Mouse (Mus musculus) megakaryocyte, embryonic 14.5 days (primary cell): Measurements from ENCODE around the gene Prpf40b. TPM values are rescaled to one million over a fixed set of nuclear protein-coding genes. Genes with fewer than 3 reads are reported as not detected.

ENCODE experiments used
- H3K27me3 ChIP-seq: replicated peaks from 2 replicates; pipeline ENCODE3; 2012; ENCODE audit warnings: inconsistent platforms
- H3K36me3 ChIP-seq: replicated peaks from 2 replicates; pipeline ENCODE3; 2012; ENCODE audit warnings: low read length, inconsistent platforms, mixed read lengths
- H3K4me1 ChIP-seq: 2 replicates; pipeline ENCODE4 v1.6.1; 2012; ENCODE audit warnings: inconsistent platforms
- H3K4me3 ChIP-seq: replicated peaks from 2 replicates; pipeline ENCODE3; 2012; ENCODE audit warnings: moderate library complexity, mild to moderate bottlenecking, inconsistent platforms
- H3K9me3 ChIP-seq: 2 replicates; pipeline ENCODE4 v1.6.1; 2012; ENCODE audit warnings: inconsistent platforms
- FLI1 ChIP-seq: IDR thresholded peaks from 2 replicates; pipeline ENCODE4 v1.6.1; 2012; ENCODE audit warnings: low read length, inconsistent platforms, mixed read lengths
- GATA1 ChIP-seq: IDR thresholded peaks from 3 replicates; pipeline ENCODE4 v1.6.1; 2012; ENCODE audit warnings: mixed read lengths, low read length, inconsistent platforms, borderline replicate concordance
- polyA plus RNA-seq: library from polyadenylated mRNA; stranded (reverse); fragments of >175 nt; gene quantifications from 2 replicates; pipeline ENCODE4 v1.2.3, GENCODE M21; 2012; ENCODE audit warnings: low replicate concordance; ENCODE audit not compliant: insufficient read depth

Prpf40b gene
- polyA plus RNA-seq, 1 experiment = 14.7 TPM

DNA sequence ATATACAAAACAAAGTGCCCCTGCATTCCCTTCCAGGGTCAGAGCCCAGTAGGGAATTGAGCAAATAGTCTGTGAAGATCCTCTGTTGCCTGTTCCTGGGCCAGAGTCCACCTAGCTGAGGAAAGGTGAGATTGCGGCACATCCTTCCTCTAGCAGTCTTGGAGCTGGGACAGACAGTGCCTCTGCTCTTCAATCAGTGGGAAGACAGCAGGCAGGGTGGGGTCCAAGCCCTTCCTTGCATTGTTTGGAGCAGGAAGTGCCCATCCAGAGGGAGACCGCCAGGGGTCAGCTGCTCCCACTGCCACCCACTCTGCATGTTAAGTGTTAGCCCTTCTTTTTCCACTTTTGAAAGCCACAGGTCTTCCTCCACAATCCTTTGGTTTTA, 22.4 kb downstream of the Prpf40b start:
- TF ChIP-seq FLI1 (no peak), GATA1 (no peak)
- Histone ChIP-seq H3K9me3 (no peaks in the 10 kb centered on the region), H3K4me1 (peaks cover 60% of the 10 kb centered on the region), H3K36me3 (peaks cover 84% of the 10 kb centered on the region), H3K4me3 (peak overlapping the region; percentile 28), H3K27me3 (no peaks in the 10 kb centered on the region)

GRCm38 (mm10) chr15:99318071-99318470, 23.2 kb downstream of the Prpf40b start:
- peaks cover 56% of the 10 kb centered on the region for H3K4me1 ChIP-seq
- TF ChIP-seq GATA1 = no peak
- TF ChIP-seq FLI1 = no peak
- H3K9me3 ChIP-seq = no peaks in the 10 kb centered on the region
- H3K4me3 ChIP-seq = no peak overlapping the region
- H3K27me3 ChIP-seq = no peaks in the 10 kb centered on the region
- H3K36me3 ChIP-seq = peaks cover 90% of the 10 kb centered on the region

DNA sequence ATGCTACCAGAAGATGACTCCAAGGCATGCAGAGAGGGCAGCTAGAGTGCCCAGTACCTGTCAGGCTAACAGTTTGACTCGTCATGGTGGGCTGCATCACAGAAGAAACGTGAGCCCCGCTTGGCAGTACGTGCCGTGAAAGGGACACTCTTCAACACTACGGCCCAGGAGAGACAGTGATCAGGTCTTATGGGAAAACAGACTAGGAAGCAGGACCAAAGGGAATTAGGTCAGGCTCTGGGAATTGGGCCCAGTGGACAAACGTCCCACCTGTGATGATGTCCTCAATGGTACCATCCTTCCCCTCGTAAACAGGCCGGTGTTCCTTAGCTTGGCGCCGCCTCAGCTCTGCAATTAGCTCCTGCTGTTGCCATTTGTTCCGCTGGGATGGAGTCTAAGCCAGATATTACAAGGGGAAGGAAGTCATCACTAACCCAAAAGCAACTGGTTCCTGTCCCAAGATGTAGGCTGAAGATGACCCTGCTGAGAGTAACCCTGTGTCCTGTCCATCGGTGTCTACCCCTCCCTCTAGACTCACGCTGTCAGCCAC, 24.0 kb downstream of the Prpf40b start:
- peak overlapping the region; percentile 54 for H3K4me3 ChIP-seq
- H3K9me3 ChIP-seq = no peaks in the 10 kb centered on the region
- H3K27me3 ChIP-seq = no peaks in the 10 kb centered on the region
- TF ChIP-seq FLI1 (no peak), GATA1 (no peak)
- H3K4me1 ChIP-seq = peaks cover 48% of the 10 kb centered on the region
- H3K36me3 ChIP-seq = peaks cover 99% of the 10 kb centered on the region

GRCm38 (mm10) chr15:99319411-99319871, 24.6 kb downstream of the Prpf40b start:
- no peaks in the 10 kb centered on the region for H3K27me3 ChIP-seq
- no peaks in the 10 kb centered on the region for H3K9me3 ChIP-seq
- peaks cover 47% of the 10 kb centered on the region for H3K4me1 ChIP-seq
- peaks cover 99% of the 10 kb centered on the region for H3K36me3 ChIP-seq
- TF ChIP-seq FLI1 (no peak), GATA1 (no peak)
- H3K4me3 ChIP-seq = peak overlapping the region; percentile 54

- Histone ChIP-seq H3K4me1 (peaks cover 47% of the 10 kb centered on the region), H3K9me3 (no peaks in the 10 kb centered on the region), H3K36me3 (peaks cover 99% of the 10 kb centered on the region), H3K4me3 (no peak overlapping the region), H3K27me3 (no peaks in the 10 kb centered on the region)
- TF ChIP-seq GATA1 (no peak), FLI1 (no peak)
Measured at GRCm38 (mm10) chr15:99320168-99320674, 25.3 kb downstream of the Prpf40b start.

- Histone ChIP-seq H3K9me3 (no peaks in the 10 kb centered on the region), H3K4me3 (no peak overlapping the region), H3K27me3 (no peaks in the 10 kb centered on the region), H3K4me1 (peaks cover 47% of the 10 kb centered on the region), H3K36me3 (peaks cover 99% of the 10 kb centered on the region)
- TF ChIP-seq GATA1 = no peak
- TF ChIP-seq FLI1 = no peak
Measured at GRCm38 (mm10) chr15:99320978-99321377, 26.1 kb downstream of the Prpf40b start.

DNA sequence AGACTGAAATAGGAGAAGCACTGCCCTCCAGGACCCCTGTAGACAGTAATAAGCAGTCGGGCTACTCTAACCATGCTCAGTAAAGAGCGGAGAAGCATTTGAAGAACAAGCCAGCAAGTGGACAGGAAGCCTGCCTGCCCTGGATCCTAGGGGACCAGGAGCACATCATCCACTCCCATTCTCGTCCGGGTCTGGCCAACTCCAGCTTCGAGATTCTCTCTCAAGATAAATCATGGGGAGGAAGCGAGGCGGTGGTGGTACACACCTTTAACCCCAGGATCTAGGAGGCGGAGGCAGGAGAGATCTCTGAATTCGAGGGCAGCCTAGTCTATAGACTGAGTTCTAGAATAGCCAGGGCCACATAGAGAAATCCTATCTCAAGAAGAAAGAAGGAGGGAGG, 29.3 kb downstream of the Prpf40b start:
- peaks cover 48% of the 10 kb centered on the region for H3K4me1 ChIP-seq
- no peaks in the 10 kb centered on the region for H3K27me3 ChIP-seq
- H3K36me3 ChIP-seq = peaks cover 95% of the 10 kb centered on the region
- H3K9me3 ChIP-seq = no peaks in the 10 kb centered on the region
- H3K4me3 ChIP-seq = no peak overlapping the region
- TF ChIP-seq FLI1 (no peak), GATA1 (no peak)

DNA sequence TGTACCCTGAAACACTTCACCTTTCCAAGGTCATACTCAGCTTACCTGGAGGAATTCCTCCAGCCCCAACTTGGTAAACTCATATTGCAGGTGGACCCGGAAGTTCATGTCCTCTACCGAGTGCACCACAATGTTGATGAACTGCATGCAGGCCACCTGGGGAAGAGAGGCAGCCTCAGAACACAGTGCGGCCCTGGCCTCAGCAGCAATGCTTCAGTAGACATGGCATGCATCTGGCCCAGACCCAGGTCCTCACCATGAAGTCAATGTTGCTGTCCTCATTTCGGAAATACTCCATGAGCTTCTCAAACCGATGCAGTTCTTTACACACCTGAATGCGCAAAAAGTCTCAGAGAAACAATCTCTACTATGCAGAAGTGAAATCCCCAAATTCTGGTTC, 30.7 kb downstream of the Prpf40b start:
- Histone ChIP-seq H3K9me3 (no peaks in the 10 kb centered on the region), H3K4me1 (peaks cover 50% of the 10 kb centered on the region), H3K27me3 (no peaks in the 10 kb centered on the region), H3K4me3 (no peak overlapping the region), H3K36me3 (peaks cover 91% of the 10 kb centered on the region)
- TF ChIP-seq GATA1 (no peak), FLI1 (no peak)

DNA sequence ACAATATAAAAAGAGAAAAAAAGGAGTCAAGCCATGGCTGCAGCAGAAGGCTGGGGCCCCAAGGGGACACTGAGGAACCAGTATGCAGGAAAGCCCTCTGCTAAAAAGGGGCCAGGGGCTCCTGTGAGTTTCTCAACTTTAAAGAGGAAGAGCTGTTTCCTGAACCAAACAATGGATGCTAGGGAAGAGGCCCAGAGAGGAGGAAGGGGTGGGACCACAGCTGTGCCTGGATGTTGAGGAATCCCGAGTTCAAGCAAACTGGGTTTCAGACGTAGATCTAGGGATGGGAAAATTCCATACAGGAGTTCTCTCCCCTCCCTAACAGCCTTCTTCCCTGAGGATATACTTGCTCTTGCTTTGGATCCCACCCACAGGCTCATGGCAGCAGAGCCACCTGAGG, 31.5 kb downstream of the Prpf40b start:
- Histone ChIP-seq H3K27me3 (no peaks in the 10 kb centered on the region), H3K9me3 (no peaks in the 10 kb centered on the region), H3K36me3 (peaks cover 88% of the 10 kb centered on the region), H3K4me3 (no peak overlapping the region), H3K4me1 (peaks cover 52% of the 10 kb centered on the region)
- TF ChIP-seq GATA1 (no peak), FLI1 (no peak)

- peaks cover 55% of the 10 kb centered on the region for H3K4me1 ChIP-seq
- no peak overlapping the region for H3K4me3 ChIP-seq
- H3K9me3 ChIP-seq = no peaks in the 10 kb centered on the region
- TF ChIP-seq GATA1 (no peak), FLI1 (no peak)
- peaks cover 87% of the 10 kb centered on the region for H3K36me3 ChIP-seq
- no peaks in the 10 kb centered on the region for H3K27me3 ChIP-seq
Measured at GRCm38 (mm10) chr15:99326959-99327358, 32.1 kb downstream of the Prpf40b start.
